Mouse (Mus musculus): ENCODE results near the gene Naa16.
A peak's percentile ranks its signal among the peaks of the same experiment; 100 is the strongest.

The Naa16 gene

GRCm38 (mm10) chr14:79327033-79327432, 63.5 kb downstream of the Naa16 start:
- DNase-seq, result no peak

- no peak for DNase-seq
Observed at GRCm38 (mm10) chr14:79324112-79324840, 66.3 kb downstream of the Naa16 start.

GRCm38 (mm10) chr14:79321881-79322280, 68.7 kb downstream of the Naa16 start:
- DNase-seq, result no peak

DNA sequence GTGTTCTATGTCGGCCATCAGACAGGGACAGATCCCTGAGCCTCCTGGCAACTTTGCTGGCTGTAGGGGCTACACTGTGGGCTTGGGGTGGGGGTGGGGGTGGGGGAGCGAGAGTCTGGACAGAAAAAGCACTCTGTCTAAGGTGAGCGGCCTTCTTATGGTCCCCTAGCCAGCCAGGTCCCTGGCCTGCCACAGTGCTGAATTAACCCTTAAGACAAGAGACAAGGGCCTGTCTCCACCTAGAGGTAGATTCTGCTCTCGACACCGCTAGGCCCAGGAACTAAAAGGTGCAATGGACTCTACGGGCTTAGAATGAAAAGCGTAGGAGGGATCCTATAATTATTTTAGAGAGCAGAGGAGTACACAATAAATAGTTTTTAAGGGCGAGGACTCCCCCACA, 69.4 kb downstream of the Naa16 start:
- no peak for DNase-seq

DNA sequence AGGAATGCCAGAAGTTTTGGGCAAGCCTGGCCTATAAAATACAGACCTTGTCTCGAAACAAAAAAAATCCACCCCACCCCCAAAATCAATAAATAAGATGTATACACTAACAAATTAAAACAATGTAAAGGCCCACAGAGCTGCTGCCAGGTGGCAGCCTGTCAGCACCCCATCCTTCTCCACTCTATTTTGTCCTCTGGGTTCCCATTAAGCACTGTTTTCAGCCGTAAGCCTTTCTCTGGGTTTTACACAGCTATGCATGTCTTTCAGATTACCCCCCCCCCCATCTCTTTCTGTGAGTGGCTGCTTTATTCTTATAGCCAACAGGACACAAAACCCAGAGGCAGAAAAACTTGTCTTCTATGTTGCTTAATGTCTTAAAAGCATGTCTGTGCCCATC, 73.0 kb downstream of the Naa16 start:
- DNase-seq, result no peak

GRCm38 (mm10) chr14:79315877-79316276, 74.7 kb downstream of the Naa16 start:
- DNase-seq, result no peak

DNA sequence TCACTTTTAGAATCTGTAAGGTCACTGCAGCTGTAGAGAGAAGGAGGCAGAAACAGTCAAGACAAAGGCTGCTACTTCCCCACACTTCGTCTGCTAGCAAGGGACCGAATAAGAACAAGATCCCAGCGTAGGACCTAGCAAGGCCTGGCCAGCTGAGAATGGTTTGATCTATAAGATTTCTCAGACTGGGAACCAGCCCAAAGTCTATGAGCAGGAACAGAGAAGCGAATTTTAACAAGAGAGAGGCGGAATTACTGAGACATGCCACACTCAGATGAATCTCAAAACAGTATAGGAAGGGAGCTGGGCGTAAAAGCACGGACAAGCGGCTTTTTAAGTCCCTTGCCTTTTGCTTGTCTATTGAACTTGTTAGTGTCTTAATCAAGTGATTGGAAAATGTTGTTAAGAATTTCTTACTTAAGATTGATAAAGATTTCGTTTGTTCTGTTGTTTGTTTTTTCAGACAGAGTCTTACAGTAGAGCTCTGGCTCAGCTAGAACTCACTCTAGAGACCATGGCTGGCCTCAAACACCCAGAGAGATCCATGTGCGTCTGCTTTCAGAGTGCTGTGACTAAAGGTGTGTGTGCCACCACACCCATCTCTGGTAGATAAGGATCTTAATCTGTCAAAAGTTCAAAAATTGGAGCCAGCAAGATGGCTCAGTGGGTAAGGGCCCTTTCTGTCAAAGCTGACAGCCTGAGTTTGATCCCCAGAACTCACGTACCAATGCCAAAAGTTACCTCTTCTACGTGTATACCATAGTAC, 76.2 kb downstream of the Naa16 start:
- no peak for DNase-seq

- DNase-seq, result no peak
Observed at GRCm38 (mm10) chr14:79313439-79314175, 77.0 kb downstream of the Naa16 start.

DNA sequence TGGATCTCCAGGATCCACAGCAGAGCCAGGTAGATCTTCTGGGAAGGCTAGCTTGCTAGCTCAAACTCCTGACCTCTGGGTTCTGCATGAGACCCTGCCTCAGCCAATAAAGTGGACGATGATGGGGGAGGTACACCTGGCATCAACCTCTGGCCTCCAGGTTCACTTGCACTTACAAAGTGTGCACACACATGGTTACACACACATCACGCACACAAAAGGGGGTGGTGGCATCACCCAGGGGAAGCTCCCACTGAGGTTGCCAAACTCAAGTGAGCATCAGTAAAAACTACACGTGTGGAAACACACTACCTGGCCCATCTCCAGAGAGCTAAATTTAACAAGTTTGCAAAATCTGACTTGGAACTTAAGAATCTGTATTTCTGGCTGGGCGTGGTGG, 77.9 kb downstream of the Naa16 start:
- DNase-seq, result no peak

DNA sequence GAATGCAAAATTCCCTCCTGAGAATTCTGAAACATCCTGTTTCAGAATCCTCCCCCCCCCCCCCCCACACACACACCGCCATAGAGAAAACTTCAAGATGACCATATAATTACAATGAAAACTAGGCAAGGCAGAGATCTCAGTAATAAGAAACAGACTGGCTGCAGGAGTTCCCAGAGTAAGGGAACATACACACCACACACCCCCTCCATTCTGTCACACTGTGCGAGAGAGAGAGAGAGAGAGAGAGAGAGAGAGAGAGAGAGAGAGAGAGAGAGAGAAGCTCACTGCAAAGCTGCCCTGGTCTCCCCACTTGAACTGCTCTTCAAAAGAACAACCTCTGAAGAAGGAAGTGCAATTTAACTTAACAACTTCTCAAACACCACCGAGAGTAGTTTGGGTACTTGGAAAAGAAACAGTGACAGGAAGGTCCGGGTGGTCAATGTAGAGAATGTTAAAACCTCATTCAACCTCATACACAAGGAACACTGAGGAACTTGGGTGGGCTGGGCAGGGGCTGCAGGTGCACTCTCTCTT, 78.6 kb downstream of the Naa16 start:
- no peak for DNase-seq

GRCm38 (mm10) chr14:79309115-79309514, 81.5 kb downstream of the Naa16 start:
- no peak for DNase-seq

DNA sequence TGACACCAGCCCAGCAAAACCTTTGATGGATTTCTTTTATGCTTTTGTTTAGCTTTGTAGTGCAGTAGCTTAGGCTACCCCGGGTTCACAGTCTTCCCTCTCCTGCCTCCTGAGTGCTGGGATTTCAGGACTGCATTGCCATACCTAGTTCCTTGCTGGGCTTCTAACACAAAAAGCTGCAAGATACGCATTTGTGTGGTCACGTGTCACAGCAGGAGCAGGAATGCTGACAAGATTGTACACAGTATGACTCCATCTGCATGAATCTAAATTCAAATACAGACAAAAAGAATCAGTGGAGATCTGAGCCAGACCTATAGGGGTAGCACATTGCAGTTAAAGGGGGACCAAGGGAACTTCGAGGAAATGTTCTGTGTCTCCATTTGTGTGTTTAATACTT, 82.2 kb downstream of the Naa16 start:
- DNase-seq, result no peak

DNA sequence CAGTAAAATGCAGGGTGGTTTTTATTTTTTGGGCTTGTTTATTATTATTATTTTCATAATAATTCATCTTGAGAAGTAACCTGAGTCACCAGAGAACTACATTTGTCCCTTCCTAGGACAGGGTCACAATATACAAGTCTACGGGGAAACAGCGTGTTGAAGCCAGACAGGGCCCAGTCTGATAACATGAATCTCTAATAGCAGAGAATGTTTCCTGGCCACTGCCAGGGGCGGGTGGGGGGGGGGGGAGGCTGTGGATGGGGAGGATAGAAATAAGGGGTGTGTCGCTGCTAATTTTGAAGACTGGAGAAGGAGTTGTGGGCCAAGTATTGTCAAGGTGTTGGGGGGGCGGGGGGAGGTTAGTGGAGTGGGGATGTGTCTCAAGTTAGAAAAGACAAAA, 82.7 kb downstream of the Naa16 start:
- DNase-seq, result no peak

DNA sequence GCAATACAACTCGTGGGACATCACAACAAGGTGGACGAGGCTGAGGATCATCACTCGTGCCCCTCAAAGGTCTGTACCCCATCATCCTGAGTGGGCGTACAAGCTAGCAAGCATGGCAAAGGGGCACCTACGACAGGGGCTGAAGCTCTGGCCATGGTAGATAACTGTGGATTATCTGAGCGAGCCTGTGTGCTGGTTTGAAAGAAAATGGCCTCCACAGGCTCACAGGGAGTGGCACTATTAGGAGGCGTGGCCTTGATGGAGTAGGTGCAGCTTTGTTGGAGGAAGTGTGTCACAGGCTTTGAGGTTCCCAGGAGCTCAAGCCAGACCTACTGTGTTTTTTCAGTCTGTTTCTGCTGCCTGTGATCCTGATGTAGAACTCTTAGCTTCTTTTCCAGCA, 83.4 kb downstream of the Naa16 start:
- no peak for DNase-seq

- no peak for DNase-seq
Observed at GRCm38 (mm10) chr14:79304873-79305464, 85.6 kb downstream of the Naa16 start.

- DNase-seq, result no peak
Observed at GRCm38 (mm10) chr14:79303150-79303549, 87.4 kb downstream of the Naa16 start.

- peak; percentile 90 for DNase-seq
Observed at GRCm38 (mm10) chr14:79301466-79301875, 89.1 kb downstream of the Naa16 start, which contains the start of gene Rgcc. Gene Rgcc, minus strand, starts transcription at chr14:79301645.

- DNase-seq, result peak; percentile 67
Observed at GRCm38 (mm10) chr14:79300641-79301350, 89.8 kb downstream of the Naa16 start.

GRCm38 (mm10) chr14:79299796-79300195, 90.8 kb downstream of the Naa16 start:
- peak; percentile 23 for DNase-seq

DNA sequence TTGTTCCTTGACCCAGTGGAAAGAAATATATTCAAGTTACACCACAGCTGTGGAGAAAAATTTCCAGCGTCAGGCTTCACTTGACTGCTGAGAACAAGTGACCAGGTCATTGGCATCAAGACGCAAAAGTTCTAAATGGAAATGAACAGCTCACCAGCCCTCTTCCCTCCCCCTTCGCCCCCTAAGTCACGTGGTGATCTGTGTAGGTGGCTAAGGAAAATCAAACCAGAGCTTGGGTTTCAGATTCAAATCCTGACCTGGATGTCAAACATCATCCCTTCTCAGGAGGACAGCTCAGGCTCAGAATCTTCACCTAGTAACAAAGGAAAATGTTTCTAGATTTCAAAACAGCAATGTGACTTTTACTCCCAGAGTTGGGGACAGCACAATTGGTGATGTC, 91.3 kb downstream of the Naa16 start:
- no peak for DNase-seq

DNA sequence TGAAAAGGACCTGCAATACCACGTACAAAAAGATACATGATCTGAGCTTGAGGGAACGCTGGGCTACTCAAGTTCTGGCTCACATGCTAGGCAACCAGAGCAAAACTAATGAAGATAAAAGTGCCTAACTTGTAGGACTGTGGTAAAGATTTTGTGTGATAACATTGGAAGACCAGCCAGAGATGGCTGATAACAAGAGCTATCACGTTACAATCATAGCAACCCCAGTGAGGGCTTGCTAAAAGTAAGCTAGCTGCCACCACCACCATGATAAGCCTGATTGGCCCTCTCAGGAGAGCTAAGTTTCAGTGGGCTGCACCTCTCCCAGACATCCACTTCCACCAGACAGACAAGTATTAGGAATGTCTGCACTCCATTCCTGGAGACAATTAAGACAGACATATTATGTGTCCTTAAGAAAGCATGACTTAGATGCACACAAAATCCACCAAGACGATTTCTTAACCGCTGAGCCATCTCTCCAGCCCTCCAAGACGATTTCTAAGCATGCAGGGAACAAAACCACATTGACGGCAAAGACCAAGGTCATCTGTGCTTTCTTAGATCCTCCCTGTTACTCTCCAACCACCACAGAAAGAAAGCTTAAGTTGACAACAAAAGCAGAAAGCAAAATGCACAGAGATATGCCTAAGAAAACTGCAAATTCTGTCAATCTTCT, 92.1 kb downstream of the Naa16 start:
- no peak for DNase-seq

DNA sequence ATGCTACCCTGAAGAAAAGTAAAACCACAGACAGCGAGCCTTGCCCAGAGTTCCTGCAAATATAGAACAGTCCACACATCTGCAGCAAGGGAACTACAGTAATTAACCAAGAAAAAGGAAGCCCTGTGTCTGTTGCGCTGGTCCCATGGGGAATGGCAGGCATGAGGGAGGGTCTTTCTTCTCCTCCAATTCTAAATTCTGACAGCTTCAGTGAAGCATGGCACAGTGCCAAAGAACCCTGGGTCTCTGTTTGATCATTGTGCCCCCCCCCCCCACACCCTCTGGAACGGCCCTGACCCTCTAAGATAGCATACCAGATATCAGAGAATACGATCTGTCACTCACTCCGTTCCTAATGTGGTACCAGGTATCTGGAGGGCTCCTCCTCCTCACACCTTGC, 93.7 kb downstream of the Naa16 start:
- no peak for DNase-seq

Measured in right cerebral cortex, postnatal 25 days (tissue).